Mouse (Mus musculus): ENCODE results near the gene Nphs2. TPM values are rescaled to one million over a fixed set of nuclear protein-coding genes. Genes with fewer than 3 reads are reported as not detected.
A peak's percentile ranks its signal among the peaks of the same experiment; 100 is the strongest.
"Not testable (repeated sequence)": the region's sequence is repeated elsewhere in the genome, so short reads cannot be mapped to it uniquely, and the experiment has no call there.

Gene Nphs2
- under 1 TPM in 1 of 2 experiments, not detected in 1; 0.08 TPM for total RNA-seq (2021)
- long read RNA-seq, experiment 1: 0 reads
- long read RNA-seq, experiment 2: 0 reads

GRCm38 (mm10) chr1:156310630-156311029 is at the start of gene Nphs2:
Nphs2 (plus strand) TSS chr1:156310727.
- DNase-seq: no peak

GRCm38 (mm10) chr1:156263352-156263751 is 47.2 kb upstream of the Nphs2 start:
- DNase-seq: peak; percentile 24 to 75

- DNase-seq: no peak
Measured at GRCm38 (mm10) chr1:156263946-156264345, 46.6 kb upstream of the Nphs2 start.

GRCm38 (mm10) chr1:156268546-156268945 is 42.0 kb upstream of the Nphs2 start:
- DNase-seq: not testable (repeated sequence)

GRCm38 (mm10) chr1:156270471-156270870 is 40.1 kb upstream of the Nphs2 start:
- no peak for DNase-seq

GRCm38 (mm10) chr1:156271654-156272053 is 38.9 kb upstream of the Nphs2 start:
- no peak for DNase-seq

DNA sequence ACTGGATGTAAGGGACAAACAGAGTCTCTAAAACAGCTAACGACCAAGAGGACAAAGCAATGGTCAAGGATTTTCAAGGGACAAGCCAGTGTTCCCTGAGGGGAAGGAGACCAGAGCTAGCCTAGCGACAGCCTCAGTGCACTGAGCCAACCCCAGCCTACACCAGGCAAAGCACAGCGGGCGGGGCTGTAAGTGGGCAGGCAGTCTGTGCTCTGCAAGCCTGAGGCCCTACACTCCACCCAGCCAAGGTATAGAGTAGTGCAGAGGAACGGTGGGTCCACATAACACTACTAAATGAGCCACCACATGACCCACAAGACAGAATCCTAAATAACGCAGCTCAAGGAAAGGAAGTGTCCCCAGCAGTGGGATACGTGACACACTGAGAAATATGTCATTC is 36.9 kb upstream of the Nphs2 start:
- DNase-seq: no peak

- DNase-seq: no peak
Measured at GRCm38 (mm10) chr1:156280131-156280530, 30.4 kb upstream of the Nphs2 start.

DNA sequence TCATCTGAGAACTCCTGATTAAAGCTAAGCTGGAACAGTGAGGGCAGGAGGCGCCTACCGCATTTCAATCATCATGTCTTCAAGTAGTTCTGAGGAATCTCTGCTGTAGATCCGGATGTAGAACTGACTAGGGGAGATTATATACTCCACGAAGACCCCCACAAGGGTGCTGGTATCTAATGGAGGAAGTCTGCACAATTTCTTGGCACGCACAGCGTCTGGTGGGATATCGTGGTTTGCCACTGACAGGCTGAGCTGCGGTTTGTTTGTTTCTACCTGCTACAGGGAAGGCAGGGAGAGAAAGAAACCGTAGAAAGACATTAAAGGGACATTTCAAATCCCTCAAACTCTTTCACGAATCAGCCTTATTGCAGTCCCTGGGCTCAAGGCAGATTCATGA is 26.3 kb upstream of the Nphs2 start:
- DNase-seq: no peak

DNA sequence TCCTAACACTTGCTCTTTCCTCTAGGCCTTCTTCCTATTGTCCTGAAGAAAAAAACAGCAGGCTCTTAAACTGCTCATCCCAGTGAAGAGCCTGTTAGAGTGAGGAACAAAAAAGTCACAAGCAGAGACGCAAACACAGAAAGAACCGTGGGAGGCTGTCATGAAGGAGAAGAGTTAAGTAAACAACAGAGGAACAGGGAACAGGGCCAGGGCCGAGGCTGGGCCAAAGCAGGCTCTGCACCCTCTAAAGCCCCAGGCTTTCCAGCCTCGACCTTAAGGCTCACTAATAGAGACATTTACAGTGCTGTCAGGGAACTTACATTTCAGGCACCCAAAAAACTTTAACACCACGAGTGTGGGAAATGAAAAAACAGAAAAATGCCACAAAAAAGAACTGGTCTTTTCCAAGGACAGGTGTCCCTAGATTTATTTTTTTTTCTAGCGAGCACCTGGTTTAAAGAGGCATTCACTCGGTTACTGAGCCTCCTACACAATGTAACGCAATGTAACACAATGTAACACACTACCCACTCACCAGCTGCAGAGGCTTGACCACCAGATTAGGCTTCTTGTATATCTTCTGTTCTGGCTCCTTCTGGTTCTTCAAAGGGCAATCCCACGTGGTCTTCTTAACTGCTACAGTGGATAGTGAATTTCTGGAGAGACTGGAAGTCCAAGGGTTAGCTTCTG is 25.5 kb upstream of the Nphs2 start:
- no peak for DNase-seq

DNA sequence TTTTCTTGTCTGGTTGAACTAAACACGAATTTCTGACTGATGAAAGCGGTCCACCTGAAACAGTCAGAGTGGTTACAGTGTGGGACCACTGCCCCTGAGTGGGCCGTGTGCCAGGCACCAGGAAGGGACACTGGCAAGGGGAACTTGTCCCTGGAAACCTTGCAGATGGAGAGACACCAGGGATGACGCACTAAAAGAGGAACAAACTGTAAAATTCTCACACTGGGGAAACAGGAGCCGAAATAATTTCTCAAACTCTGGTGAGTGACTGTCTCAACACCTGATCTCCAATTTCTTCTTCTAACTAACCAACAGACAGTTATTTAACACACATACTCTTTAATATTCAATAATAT is 25.0 kb upstream of the Nphs2 start:
- no peak for DNase-seq

DNA sequence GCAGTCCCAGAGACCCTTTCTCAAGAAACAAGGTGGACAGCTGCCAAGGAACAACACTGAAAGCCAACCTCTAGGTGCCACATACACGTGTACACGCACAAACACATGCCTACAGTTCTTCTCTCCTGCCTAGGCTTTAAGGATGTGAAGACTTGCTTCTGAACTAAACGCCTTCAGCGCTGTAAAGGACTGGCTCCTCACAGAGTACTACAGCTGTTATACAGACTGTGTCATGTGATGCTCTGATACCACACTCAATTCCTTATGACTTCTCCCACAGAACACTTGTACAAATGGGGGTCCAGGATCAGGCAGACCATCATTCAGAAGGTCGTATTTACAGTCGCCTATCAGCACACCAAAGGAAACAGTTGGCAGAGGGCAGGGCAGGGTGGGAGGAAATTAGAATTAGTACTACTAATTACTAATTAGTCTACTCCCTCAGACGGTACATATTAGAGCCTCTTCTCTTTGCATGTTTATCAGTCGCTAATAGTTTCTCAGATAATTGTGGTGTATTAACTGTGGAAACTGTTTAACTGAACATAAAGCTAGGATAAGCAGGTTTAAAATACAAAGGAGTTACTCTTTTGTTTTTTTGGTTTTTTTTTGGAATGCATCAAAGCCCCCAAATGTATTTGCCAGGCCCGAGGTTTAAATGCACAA is 21.8 kb upstream of the Nphs2 start:
- DNase-seq: no peak

- DNase-seq: not testable (repeated sequence)
Measured at GRCm38 (mm10) chr1:156289222-156289587, 21.3 kb upstream of the Nphs2 start.

DNA sequence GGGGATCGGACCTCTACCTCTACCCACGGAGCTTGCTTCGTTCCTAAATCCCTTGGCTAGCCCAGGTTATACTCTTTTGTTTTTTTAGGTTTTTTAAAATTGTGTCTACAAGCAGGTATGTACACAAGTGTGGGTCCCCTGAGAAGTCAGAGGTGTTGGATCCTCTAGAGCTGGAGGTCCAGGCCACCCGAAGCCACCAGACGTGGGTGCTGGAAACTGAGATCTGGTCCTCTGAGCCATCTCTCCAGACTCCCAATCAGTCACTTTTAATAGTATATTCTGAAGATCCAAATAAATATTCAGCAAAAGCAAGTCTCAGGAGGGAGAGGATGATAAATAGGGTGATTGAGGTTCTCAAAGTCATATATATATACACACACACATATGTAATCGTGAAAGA is 20.5 kb upstream of the Nphs2 start:
- DNase-seq: no peak

DNA sequence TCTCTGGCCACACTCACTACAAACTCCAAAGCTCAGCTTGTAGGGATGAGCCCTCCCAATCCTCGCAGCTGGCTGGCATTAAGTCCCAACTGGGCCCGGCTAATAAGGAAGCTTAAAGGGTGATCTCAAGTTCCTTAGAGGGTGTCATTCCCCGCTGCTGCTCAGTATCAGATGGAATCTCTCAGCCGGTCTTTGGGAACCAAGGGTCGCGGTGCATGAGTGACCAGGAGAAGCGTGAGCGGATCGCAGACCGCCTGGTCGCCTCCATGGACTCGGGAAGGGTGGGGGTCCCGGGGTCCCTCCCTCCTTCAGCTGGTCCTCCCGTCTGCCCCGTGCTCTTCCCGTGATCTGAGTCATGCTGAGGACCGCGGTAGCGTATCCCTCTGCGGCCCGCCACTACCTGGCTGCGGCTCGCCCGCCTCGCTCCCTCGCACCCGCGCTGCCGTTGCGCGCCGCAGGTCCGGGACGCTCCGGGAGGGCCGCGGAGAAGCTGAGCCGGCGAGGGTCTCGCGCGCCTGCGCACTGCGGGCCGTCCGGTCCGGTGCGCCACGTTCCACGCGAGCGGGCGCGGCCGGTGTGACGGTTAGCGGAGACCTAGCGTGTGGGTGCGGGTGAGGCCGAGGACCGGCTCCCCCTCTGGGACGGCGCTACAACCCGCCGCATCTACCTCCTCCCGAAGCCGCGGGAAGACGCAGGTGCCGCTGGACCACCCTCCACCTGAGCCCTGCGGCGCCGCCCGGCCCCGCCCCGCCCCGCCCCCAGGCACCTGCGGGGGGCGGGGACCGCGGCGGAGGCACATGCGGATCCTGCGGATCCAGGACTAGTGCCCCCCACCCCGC is 7.4 kb upstream of the Nphs2 start, which contains the start of gene Tdrd5:
Gene Tdrd5, minus strand, starts transcription at position 754 of the 839 bp plus-strand sequence.
- no peak for DNase-seq

DNA sequence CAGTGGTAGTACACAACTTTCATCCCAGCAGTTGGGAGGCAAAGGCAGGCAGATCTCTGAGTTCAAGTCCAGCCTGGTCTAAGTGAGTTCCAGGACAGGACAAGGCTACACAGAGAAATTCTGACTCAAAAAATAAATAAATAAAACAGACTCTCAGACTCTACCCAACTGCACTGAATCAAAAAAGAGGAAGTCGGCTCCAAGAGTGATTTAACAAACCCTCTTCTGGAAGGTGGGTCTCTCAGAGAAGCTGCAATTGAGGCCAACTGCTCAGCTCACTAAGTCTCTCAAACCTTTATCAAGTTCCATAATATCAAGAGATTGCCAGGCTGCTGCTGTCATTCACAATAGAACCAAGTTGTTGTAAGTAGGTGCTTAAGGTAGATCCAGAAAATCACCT is 1.9 kb upstream of the Nphs2 start:
- DNase-seq: no peak

DNA sequence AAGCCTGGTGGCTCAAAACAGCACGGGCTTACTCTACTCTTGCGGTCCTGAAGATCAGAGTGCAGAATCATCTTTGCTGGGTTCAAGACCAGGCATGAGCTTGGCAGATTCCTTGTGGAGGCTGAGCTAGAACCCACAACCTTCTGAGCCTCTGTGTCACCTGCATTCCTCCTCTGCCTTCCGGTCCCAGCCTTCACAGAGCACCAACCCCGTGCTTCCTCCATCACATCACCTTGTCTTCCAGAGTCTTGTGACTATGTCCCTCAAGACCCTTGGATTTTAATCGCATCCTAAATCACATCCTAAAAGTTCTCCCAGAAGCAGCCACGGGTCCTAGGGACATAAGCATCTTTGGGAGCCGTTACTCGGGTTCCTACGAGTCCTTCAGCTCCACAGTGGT is 12.6 kb downstream of the Nphs2 start:
- no peak for DNase-seq

DNA sequence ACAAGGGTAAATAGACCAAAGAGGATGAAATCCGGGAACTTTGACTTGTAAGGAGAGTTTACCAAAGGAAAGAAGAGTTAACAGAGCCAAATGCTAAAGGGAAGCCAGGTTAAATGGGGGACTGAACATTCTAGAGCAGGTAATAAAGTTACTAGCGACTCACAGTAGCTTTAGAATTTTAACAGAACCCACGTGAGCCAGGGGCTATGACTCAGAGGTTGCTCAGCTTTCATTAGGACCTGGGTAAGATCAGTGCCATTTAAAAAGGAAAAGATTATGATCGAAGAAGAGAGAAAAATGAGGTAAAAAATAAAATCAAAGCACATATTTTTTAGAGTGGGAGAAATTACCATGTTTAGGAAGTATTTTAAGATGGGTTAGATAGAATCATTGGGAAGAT is 30.3 kb downstream of the Nphs2 start:
- no peak for DNase-seq

GRCm38 (mm10) chr1:156344433-156344832 is 33.9 kb downstream of the Nphs2 start:
- no peak for DNase-seq

DNA sequence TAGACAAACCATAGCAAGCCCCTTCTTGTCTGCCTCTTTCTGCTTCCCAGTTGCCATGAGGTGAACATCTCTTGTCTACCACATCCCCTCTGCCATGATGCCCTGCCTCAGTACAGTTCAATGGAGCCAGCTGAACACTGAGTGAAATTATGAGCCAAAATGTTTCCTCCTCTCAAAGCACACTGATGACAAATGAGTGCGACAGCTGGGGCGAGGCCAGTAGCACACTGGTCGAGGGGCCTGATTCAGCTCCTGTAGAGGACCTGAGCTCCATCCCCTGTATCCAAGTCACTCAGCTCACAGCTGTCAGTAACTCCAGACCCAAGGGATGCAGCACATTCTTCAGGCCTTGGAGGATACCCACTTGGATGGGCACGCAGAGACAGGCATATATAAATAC is 35.1 kb downstream of the Nphs2 start:
- DNase-seq: no peak

GRCm38 (mm10) chr1:156349031-156349430 is 38.5 kb downstream of the Nphs2 start:
- DNase-seq: no peak

DNA sequence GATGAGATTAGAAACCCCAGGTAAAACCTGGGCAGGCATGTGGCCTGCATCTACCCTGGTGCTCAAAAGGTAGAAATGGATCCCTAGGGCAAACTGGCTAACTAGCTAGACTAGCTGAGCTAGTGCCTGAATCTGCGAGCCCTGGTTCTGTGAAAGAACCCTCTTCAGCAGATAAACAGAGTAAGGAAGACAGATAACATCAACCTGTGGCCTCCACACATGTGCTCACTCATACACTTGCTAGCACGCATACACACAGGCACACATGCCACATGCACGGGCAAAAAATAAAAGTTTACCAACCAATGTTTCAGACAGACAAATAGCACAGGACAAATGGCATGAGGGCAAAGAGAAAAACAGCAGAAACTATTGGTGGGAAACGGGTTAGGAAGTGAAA is 39.9 kb downstream of the Nphs2 start:
- no peak for DNase-seq

GRCm38 (mm10) chr1:156352466-156352865 is 41.9 kb downstream of the Nphs2 start:
- DNase-seq: no peak

Measured in heart, adult 18-20 months (tissue).